18 mouse cellular contexts compared by ENCODE assay signal in genomic region chr19:37482556-37483187, GRCm38 (mm10). TPM values are rescaled to one million over a fixed set of nuclear protein-coding genes. Genes with fewer than 3 reads are reported as not detected.
DNase-seq lines count a peak whose midpoint lies in the region; TF ChIP-seq lines count a peak whose summit lies in the region.
"Had no signal": no experiment of that assay in that cellular context is flagged by ENCODE, and none has a peak within 500 bp of the region (broad histone marks: within the 10 kb centered on the region; RNA-seq: fewer than 3 reads in every experiment).

No protein-coding gene starts in this region.

- TF ChIP-seq CTCF in bone marrow macrophage, adult 2 months (IDR thresholded peaks at IDR 0.05; ENCODE audit: low read depth, low read length): no peak

- H3K36me3 ChIP-seq in splenic B cell, adult 2 months (ENCODE audit: control insufficient read depth, insufficient read depth, low read length, poor library complexity, severe bottlenecking): no peaks in the 10 kb centered on the region
- H3K36me3 ChIP-seq: embryonic facial prominence, embryonic 10.5 days; G1E; heart, embryonic 13.5 days; limb, embryonic 13.5 days; midbrain, embryonic 12.5 days had no signal

- peak overlapping the region; percentile 20 for H3K27ac ChIP-seq in bone marrow macrophage, adult 2 months (ENCODE audit: insufficient read depth, low read depth, low read length)
- H3K27ac ChIP-seq: embryonic facial prominence, embryonic 10.5 days; forebrain, embryonic 13.5 days; heart, embryonic 13.5 days; limb, embryonic 13.5 days; midbrain, embryonic 12.5 days had no signal

- H3K4me3 ChIP-seq in bone marrow macrophage, adult 2 months (ENCODE audit: insufficient read depth, low read length): peak overlapping the region; percentile 26
- H3K4me3 ChIP-seq: embryonic facial prominence, embryonic 10.5 days; forebrain, embryonic 13.5 days; heart, embryonic 13.5 days; limb, embryonic 13.5 days; midbrain, embryonic 12.5 days had no signal

- TF ChIP-seq POLR2A in bone marrow macrophage, adult 2 months (IDR thresholded peaks at IDR 0.05; ENCODE audit: borderline replicate concordance, low read depth, low read length): no peak

- H3K27me3 ChIP-seq in splenic B cell, adult 2 months (ENCODE audit: control insufficient read depth, insufficient read depth, low read length, poor library complexity, severe bottlenecking): no peaks in the 10 kb centered on the region; the same call in 1 of the 2 replicates
- H3K27me3 ChIP-seq: forebrain, embryonic 13.5 days; limb, embryonic 13.5 days; midbrain, embryonic 12.5 days had no signal

- peaks cover 13% of the 10 kb centered on the region for H3K4me1 ChIP-seq in bone marrow macrophage, adult 2 months (ENCODE audit: control insufficient read depth, insufficient read depth, low read length)
- H3K4me1 ChIP-seq: embryonic facial prominence, embryonic 10.5 days; forebrain, embryonic 13.5 days; limb, embryonic 13.5 days; midbrain, embryonic 12.5 days had no signal

- peak; percentile 18 to 20 for DNase-seq in lung, adult 18-20 months
- no peak for DNase-seq in lung, postnatal 14 days
- DNase-seq in lung, postnatal 36 days: peak; percentile 54
- peak; percentile 78 for DNase-seq in splenic B cell, adult 2 months (ENCODE audit: low read depth, low spot score)
- DNase-seq in right cerebral cortex, adult 2 months (ENCODE audit: low spot score in 2 of 2): no peak
- DNase-seq in urinary bladder, postnatal 4 days (ENCODE audit: low spot score in 2 of 2): no peak
- DNase-seq: adrenal gland, postnatal 36 days; cerebellum, postnatal 25 days; gastrocnemius, postnatal 36 days; kidney, adult 2 months; thymus, postnatal 25 days had no signal

RNA-seq across cellular contexts. Expression of gene Hhex, which starts 48.1 kb away (rescaled TPM):
- polyA plus RNA-seq in bone marrow macrophage, adult 2 months (2012; ENCODE audit: insufficient read depth, insufficient read length, missing spikeins): 62.3 and 71.5 TPM in 2 replicates

Comparison
In these comparisons a context has a peak if more than half of its experiments do, and no peak if none do; other contexts are left out.
1. DNase-seq: peak in lung, adult 18-20 months (2 of 2), lung, postnatal 36 days (single experiment) and splenic B cell, adult 2 months (single experiment); none in lung, postnatal 14 days (single experiment), right cerebral cortex, adult 2 months (0 of 2) and urinary bladder, postnatal 4 days (0 of 2).